Mouse (Mus musculus) bone marrow macrophage, adult 2 months (primary cell): ENCODE results near the gene Eid2. TPM values are rescaled to one million over a fixed set of nuclear protein-coding genes. Genes with fewer than 3 reads are reported as not detected.

Source experiments
- H3K27ac ChIP-seq: 2 replicates; pipeline ENCODE4 v1.5.1; 2012; ENCODE audit warnings: low read depth, low read length; ENCODE audit not compliant: insufficient read depth
- H3K4me1 ChIP-seq: 2 replicates; pipeline ENCODE4 v1.6.1; 2012; ENCODE audit warnings: low read length; ENCODE audit not compliant: control insufficient read depth, insufficient read depth
- H3K4me3 ChIP-seq: 2 replicates; pipeline ENCODE4 v1.5.1; 2012; ENCODE audit warnings: mild to moderate bottlenecking, low read length, moderate library complexity; ENCODE audit not compliant: insufficient read depth
- CTCF ChIP-seq: IDR thresholded peaks from 2 replicates; pipeline ENCODE4 v1.5.1; 2012; ENCODE audit warnings: low read depth, mild to moderate bottlenecking, low read length, moderate library complexity
- POLR2A ChIP-seq: IDR thresholded peaks from 2 replicates; pipeline ENCODE4 v1.6.1; 2012; ENCODE audit warnings: mild to moderate bottlenecking, low read depth, low read length, borderline replicate concordance
- polyA plus RNA-seq: library from polyadenylated mRNA; stranded (reverse); fragments of >200 nt; gene quantifications from 2 replicates; pipeline ENCODE4 v1.2.4, GENCODE M21; 2012; ENCODE audit not compliant: missing spikeins, insufficient read depth, insufficient read length

The Eid2 gene
- polyA plus RNA-seq, 1 experiment: 1.6 TPM

DNA sequence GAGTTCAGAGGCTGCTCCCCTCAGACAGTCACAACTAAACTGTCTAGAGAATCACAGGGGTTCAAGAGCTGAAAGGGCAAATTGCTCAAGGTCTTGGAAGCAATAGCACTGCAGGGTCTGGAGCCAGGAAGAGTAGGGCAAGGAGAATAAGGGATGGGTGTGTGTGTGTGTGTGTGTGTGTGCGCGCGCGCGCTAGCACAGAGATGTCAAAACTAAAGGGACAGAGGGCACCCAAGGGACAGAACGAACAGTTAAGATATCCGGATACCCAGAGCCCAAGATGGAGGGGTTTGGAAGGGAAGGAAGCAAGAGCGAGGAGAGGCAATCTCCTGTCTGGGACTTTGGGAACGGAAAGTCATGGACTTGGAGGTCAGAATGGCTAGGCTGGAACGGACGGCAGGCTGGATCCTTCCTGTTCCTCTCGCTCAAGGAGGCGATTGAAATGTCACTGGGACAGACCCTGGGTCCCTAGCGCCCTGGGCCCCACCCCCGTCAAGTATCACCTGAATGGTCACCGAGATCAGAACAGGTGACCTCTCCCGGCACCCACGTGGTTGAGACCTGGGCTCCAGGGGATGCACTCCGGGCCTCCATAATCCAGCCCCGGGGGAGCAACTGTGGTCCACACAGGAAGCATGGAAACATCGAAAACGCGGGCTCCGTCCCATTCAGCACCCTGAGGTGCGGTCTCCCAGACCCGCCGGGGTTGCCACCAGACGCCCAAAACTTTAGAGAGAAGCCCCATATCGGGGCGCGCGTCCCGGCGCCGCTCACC, 43.7 kb downstream of the Eid2 start:
- Histone ChIP-seq H3K27ac (0 out of 2 replicates have a peak overlapping the region, but pooled peaks have one; percentile 9), H3K4me3 (peak overlapping the region; percentile 92), H3K4me1 (peaks cover 3% of the 10 kb centered on the region; the same call in 1 of the 2 replicates)
- TF ChIP-seq POLR2A (no peak), CTCF (no peak)

DNA sequence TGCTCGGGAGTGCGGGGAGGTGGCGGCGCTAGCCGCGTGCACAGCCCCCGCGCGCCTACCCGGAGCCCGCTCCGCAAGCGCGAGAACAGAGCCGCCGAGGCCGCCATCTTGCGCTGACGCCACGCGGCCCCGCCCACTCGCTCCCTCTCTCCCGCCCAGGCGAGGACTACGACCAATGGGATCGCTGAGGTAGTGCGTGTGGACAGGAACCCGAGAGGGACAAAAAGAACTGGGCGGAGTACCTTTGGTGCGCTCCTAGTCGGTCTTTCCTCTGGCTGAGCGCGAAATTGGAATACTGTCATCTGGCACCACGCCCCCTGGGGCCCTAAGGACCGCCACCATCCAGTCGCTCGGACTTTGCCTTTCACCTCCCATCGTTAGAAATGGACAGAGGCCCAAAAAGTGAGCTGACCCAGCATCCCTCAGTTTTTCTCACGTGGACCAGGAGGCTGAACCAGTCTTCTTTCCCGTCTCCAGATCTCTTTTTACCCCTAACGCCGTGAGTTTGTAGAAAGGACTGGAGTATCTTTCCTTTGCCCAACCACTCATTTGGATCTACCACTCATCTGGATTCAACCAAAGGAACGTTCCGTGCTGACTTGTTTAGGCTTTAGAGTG, 44.4 kb downstream of the Eid2 start, which contains the start of gene Timm50:
Gene Timm50 (minus strand): TSS at position 147 of the 618 bp plus-strand sequence.
- Histone ChIP-seq H3K4me3 (peak within 1 kb of the TSS; percentile 92), H3K4me1 (peaks cover 3% of the 10 kb centered on the region; the same call in 1 of the 2 replicates), H3K27ac (0 out of 2 replicates have a peak within 1 kb of the TSS, but pooled peaks have one; percentile 9)
- TF ChIP-seq POLR2A (no peak), CTCF (no peak)

DNA sequence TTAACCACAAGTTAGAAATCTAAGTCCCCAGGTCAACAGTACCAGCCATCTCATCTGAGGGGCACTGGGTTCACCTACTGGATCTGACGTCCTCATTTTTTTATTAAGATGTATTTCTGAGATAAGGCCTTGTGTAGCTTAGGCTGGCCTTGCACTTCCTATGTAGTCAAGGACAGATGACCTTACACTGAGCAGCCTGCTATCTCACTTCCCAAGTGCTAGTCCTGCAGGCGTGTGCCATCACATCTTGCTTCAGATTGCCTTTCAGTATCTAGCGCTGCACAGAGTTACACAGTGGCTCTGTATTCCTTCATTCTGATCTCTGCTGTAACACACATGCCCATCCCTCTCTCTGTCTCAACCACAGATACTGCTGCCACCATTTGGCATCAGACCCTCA, 50.4 kb downstream of the Eid2 start:
- Histone ChIP-seq H3K4me3 (no peak overlapping the region), H3K27ac (no peak overlapping the region), H3K4me1 (peaks cover 10% of the 10 kb centered on the region)
- TF ChIP-seq CTCF (no peak), POLR2A (no peak)

DNA sequence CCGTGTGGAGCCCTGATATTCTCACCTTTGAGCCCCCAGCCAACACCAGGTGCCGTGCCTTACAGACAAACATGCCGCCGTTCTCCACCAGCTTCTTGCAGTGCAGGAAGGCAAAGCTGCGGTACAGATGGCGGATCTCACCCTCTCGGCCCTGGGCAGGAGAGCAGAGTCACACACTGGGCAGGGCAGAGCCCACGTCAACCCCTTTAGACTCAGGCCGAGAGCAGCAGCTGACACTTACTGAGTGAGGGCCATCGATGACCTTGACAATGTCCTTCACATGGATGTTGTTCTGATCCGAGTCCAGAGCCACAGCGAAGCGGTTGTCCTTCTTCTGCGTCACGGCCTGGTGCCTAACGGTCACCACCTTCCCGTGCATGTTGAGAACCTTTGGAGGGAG, 51.0 kb downstream of the Eid2 start:
- Histone ChIP-seq H3K4me3 (no peak overlapping the region), H3K27ac (no peak overlapping the region), H3K4me1 (peaks cover 12% of the 10 kb centered on the region)
- no peak for TF ChIP-seq CTCF
- TF ChIP-seq POLR2A: no peak

Other genes starting within 250 kb of the Eid2 start
- 77.1 and 77.8 TPM in 2 replicates for gene Psmc4, start 217.8 kb upstream of the Eid2 start, polyA plus RNA-seq
- gene Fcgbp, start 196.6 kb upstream of the Eid2 start, polyA plus RNA-seq: not detected in 2 replicates
- gene 9530053A07Rik, start 138.4 kb upstream of the Eid2 start, polyA plus RNA-seq: not detected in 2 replicates
- 49.4 and 60.6 TPM in 2 replicates for gene Fbl, start 98.2 kb upstream of the Eid2 start, polyA plus RNA-seq
- 18.7 and 20.7 TPM in 2 replicates for gene Dyrk1b, start 88.4 kb upstream of the Eid2 start, polyA plus RNA-seq
- 4.3 and 4.6 TPM in 2 replicates for gene Eid2b, start 9.9 kb downstream of the Eid2 start, polyA plus RNA-seq
- not detected in 2 replicates for gene Selenov, start 23.3 kb downstream of the Eid2 start, polyA plus RNA-seq
- not detected in 2 replicates for gene Dll3, start 34.4 kb downstream of the Eid2 start, polyA plus RNA-seq
- 28.3 and 31.6 TPM in 2 replicates for gene Timm50, start 44.2 kb downstream of the Eid2 start, polyA plus RNA-seq
- gene Supt5, start 70.9 kb downstream of the Eid2 start, polyA plus RNA-seq: 72.0 and 77.4 TPM in 2 replicates
- 801 and 823 TPM in 2 replicates for gene Rps16, start 82.8 kb downstream of the Eid2 start, polyA plus RNA-seq
- gene Plekhg2, start 104.7 kb downstream of the Eid2 start, polyA plus RNA-seq: 11.4 and 14.6 TPM in 2 replicates
- gene Zfp36, start 112.4 kb downstream of the Eid2 start, polyA plus RNA-seq: 110 and 119 TPM in 2 replicates
- gene Med29, start 124.8 kb downstream of the Eid2 start, polyA plus RNA-seq: 12.5 and 13.9 TPM in 2 replicates
- 102 and 123 TPM in 2 replicates for gene Paf1, start 125.1 kb downstream of the Eid2 start, polyA plus RNA-seq
- gene Gmfg, start 169.6 kb downstream of the Eid2 start, polyA plus RNA-seq: 349 and 416 TPM in 2 replicates
- gene Lrfn1, start 184.1 kb downstream of the Eid2 start, polyA plus RNA-seq: 3.2 and 3.6 TPM in 2 replicates
- not detected in 2 replicates for gene Ifnl2, start 242.6 kb downstream of the Eid2 start, polyA plus RNA-seq